Mouse (Mus musculus): ENCODE data around the gene Tfpi. TPM values are rescaled to one million over a fixed set of nuclear protein-coding genes. Genes with fewer than 3 reads are reported as not detected.
"Not testable (repeated sequence)": the region's sequence is repeated elsewhere in the genome, so short reads cannot be mapped to it uniquely, and the experiment has no call there.

Gene Tfpi
- total RNA-seq (2021), result 1 to 10 TPM; 3.1 to 3.3 TPM

DNA sequence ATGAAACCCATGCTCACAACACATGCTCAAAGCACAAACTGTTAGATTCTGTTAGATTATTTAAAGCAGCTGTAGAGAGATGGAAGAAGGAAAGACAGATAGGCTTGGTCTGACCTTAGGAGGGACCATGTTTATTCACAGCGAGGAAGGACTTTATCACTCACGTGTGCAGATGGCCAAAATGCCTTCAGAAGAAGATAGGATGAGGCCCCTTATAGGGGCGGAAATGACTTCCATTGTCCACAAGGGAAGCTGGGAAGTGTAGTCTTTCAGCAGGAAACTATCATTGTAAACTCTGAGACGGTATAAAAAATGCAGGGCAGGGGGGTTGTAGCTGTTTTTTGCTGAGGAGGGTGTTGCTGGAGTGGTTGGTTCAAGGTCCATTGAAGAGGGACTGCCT is at the start of gene Tfpi:
TSS of gene Tfpi (minus strand) at position 199 of the 400 bp plus-strand sequence.
- no peak for DNase-seq (ENCODE audit: extremely low spot score in 1 of 2, low spot score in 1 of 2)

DNA sequence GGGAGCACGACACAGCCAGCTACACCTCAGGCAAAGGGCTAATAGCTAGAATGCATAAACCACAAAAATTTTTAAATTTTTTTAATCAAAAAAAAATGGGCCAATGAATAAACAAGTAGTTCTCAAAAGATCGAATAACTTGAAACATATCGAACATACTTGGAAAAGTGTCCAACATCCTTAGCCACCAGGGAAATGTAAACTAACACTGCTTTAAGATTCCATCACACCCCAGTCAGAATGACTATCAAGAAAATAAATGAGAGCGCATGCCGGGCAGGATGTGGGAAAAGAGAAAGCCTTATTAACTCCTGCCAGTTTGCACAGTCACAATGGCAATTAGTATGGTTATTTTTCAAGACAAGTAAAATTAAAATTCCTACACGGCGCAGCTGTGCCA is 49.6 kb upstream of the Tfpi start:
- no peak for DNase-seq (ENCODE audit: extremely low spot score in 1 of 2, low spot score in 1 of 2)

DNA sequence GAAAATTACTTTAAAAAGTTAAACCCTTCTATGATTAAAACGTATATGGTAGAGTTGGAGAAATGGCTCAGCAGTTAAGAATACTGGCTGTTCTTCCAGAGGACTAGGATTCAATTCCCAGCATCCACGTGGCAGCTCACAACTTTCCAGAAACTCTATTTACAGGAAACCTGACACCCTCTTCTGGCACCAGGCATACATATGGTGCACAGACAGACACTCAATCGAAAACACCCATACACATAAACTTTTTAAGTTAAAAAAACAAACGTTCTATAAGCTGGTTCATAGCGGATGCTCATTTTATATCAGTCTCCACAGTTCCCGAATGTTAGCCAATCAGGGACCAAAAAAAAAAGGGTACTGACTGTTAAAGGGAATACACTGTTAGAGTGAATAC is 49.2 kb upstream of the Tfpi start:
- DNase-seq (ENCODE audit: extremely low spot score in 1 of 2, low spot score in 1 of 2), result no peak

DNA sequence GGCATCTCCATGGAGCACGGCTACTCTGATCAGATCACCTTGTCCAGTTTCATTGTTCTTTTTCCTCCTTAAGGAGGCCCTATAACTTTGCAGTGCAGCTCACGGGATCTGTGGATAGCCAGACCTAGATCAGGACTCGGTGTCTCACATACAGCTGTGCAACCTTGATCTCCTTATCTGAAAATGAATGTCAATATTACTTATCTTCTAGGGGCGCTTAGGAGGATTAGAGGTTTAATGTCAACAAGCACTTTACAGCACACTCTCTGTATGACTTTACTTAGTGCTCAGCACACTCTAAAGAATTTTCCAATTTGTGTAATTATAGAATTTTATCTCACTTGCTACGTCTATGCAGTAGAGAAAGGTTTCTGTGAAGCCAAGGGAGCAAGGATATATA is 48.5 kb upstream of the Tfpi start:
- no peak for DNase-seq (ENCODE audit: extremely low spot score in 1 of 2, low spot score in 1 of 2)

DNA sequence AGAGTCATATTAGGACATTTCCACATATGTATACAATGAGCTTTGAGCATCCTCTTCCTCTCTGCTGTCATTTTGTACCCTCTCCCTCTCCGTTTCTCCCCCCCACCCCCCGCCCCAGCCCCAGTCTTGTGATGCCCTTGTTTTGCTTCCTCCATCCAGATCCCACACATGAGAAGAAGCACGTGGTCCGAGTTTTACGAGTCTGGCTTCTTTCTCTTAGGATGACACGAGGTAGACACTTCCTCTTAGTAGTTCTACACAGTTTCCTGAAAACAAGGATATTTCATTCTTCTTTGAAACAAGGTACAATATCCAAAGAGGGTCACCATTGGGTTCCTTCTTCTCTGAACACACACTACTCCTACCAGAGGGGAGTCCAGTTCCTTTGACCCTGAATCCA is 47.4 kb upstream of the Tfpi start:
- DNase-seq (ENCODE audit: extremely low spot score in 1 of 2, low spot score in 1 of 2), result no peak

DNA sequence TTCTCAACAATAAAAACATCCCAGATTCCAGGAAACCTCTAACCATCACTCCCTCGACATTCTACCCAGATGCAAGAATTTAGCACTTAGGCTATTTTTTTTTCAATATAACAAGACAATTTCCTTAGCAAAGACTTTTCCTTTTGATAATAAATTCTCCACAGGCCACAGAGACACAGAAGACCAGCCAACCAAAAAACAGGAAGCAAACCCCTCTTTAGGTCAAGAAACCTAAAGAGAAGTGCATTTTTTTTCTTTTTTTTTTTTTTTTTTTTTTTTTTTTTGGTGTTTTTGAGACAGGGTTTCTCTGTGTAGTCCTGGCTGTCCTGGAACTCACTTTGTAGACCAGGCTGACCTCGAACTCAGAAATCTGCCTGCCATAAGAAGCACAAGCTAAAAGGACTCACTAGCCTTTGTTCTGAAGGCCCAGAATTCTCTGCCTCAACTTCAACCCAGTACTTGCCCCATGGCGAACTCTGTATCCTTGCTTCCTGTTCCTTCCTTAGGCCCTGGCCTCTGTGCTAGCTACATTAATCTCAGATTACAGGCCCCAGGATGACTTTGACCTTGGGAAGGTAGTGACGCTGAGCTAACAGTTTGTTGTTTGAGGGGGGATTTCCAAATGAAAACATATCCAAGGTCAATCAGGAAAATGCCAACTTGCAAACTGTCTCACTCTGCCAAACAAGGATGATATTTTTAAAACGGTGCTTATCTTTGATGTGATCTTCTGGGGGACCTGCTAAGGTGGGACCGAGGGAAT is 46.7 kb upstream of the Tfpi start:
- DNase-seq (ENCODE audit: extremely low spot score in 1 of 2, low spot score in 1 of 2), result no peak

DNA sequence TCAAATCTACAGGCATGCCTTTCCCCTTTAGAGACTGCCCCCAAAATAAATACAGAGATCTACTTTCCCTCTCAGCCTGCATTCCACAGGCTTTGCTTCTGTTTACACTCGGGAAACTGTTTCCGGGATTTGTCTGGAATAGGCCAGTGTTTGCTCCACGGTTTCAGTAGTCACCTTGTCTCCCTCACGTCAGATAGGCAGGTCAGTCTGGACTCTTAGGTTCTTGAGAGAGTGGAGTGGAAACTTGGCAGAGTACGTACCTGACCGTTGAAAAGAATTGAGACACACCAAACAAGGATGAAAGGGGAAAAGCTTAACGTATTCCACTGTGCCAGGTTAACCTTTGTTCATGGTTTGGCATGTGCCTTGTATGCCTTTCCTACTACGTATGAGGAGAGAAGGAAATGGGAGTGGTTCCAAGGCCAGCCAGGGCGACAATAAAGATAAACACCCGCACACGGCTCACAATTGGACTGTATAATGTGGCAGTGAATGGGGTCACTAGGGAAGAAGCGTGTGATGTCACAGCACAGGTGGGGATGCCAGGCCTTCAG is 43.0 kb upstream of the Tfpi start:
- no peak for DNase-seq (ENCODE audit: extremely low spot score in 1 of 2, low spot score in 1 of 2)

DNA sequence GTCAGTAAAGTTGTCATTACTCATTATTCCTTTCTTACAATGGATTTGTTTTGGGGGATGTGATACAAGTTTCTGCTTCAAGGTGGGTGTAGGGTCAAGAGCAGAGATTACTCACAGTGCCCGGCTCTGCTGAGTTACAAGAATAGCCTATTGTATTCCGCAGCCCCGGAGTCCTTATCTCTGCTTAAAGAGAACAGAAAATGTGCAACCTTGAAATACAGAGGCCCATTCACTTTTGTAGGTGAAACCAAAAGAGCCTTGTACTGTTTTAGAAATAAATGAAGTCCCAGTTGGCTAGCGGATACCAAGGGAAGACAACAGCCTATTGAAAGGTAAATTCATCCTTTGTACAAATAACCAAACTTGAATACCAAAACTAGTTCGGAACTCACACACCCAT is 42.2 kb upstream of the Tfpi start:
- no peak for DNase-seq (ENCODE audit: extremely low spot score in 1 of 2, low spot score in 1 of 2)

DNA sequence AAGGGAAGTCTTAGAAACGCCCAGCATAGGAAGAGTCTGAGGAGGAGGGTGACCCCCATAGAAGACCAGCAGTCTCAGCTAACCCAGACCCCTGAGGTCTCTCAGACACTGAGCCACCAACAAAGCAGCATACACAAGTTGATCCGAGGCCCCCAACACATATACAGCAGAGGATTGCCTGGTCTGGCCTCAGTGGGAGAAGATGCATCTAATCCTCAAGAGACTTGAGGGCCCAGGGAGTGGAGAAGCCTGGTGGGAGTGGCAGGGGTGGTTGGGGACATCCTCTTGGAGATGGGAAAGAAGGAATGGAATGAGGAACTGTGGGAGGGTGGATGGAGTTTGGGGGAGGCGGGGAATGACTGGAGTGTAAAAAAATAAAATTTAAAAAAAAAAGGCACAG is 36.7 kb upstream of the Tfpi start:
- no peak for DNase-seq (ENCODE audit: extremely low spot score in 1 of 2, low spot score in 1 of 2)

DNA sequence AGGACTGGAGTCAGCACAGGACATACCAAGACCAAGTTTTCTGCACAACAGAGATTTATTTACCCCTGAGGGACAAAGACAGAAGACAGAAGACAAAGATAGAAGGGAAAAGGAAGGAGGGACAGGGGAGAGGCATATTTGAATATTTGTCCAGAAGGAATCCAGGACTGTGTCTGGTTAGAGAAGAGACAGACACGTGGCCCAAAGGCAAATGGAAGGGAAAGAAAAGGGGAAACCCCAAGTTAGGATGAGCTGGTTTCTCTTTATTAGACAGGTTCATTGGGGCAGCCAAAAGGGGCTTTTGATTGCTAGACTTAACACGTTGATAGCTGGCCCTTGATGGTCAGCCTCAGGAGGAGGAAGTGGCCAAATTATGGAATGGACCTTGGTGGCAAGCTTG is 34.9 kb upstream of the Tfpi start:
- DNase-seq (ENCODE audit: extremely low spot score in 1 of 2, low spot score in 1 of 2), result no peak

DNA sequence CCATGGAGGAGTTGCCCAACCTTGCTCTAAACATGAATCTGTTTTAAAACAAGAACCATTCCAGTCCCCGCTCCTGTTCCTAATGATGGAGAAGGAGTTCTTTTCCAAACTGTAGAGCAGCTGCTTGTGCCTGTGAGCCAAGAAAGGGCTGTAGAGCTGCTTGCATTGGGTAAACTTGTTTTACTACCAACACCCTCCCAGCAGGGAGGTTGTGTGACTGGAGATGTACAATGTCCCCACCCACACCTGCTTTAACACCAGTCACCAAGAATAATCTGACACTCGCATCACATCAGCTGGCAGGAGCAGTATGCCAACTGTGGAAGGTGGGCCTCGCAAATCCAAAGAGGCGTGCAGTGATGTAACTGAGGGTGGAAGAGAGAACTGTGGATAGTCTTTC is 34.5 kb upstream of the Tfpi start:
- DNase-seq (ENCODE audit: extremely low spot score in 1 of 2, low spot score in 1 of 2), result no peak

DNA sequence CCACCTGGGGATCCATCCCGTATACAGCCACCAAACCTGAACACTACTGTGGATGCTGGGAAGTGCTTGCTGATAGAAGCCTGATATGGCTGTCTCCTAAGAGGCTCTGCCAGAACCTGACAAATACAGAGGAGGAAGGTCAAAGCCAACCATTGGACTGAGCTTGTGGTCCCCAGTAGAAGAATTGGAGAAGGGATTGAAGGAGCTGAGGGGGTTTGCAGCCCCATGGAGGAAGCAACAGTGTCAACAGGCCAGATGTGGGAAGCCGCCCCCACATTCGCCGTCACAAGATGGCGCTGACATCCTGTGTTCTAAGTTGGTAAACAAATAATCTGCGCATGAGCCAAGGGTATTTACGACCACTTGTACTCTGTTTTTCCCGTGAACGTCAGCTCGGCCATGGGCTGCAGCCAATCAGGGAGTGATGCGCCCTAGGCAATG is 28.4 kb upstream of the Tfpi start:
- DNase-seq (ENCODE audit: extremely low spot score in 1 of 2, low spot score in 1 of 2), result not testable (repeated sequence)

DNA sequence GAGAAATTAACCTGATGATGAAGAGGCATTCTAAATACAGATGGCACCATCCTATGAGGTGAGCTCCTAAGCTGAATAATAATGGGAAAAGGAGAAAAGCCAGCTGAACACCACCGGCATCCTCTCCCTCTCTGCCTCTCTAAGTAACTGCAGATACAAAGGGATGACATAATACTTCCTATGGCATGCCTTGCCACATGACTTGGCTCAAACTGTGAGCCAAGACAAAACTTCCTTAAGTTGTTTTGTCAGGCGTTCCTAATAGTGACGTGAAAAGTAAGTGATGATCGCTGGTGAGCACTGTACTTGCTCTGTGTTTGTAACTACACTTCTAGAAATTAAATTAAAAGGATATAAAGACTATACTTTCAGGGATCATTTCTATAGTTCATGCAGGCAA is 27.7 kb upstream of the Tfpi start:
- DNase-seq (ENCODE audit: extremely low spot score in 1 of 2, low spot score in 1 of 2), result no peak

DNA sequence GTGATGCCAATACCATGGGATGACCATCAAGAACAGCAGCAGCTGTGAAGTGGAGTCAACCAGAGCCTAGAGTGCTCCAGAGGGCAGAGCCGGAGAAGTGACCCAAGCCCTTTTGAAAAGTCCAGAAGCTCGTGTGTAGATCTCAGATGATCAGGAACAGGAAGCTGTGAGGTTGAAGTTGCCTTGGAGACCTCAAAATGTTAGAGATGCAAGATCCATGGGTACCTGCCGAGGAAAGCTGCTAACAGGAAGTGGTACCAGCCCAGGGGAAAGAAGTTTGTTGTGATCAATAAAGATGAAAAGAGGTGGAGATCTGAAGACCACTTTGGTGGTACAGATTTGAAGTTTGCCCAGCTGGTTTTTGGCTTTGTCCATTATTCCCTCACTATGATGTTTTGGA is 22.3 kb upstream of the Tfpi start:
- no peak for DNase-seq (ENCODE audit: extremely low spot score in 1 of 2, low spot score in 1 of 2)

DNA sequence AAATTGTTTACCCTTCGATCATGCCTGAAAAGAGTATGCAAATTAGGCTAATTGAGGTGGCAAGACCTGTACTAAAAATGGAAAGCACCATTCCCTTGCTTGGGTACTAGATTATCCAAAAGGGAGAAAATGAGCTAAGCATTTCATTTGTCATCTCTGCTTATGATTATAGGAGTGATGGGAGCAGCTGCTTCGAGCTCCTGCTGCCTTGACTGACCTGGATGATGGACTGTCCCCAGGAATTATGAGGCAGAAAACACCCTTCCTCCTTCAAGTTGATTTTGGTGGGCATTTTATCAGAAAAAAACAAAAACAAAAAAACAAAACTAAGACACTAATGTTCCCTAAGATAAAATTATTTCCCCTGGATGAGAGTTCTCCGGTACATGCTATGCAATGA is 18.5 kb upstream of the Tfpi start:
- no peak for DNase-seq (ENCODE audit: extremely low spot score in 1 of 2, low spot score in 1 of 2)

DNA sequence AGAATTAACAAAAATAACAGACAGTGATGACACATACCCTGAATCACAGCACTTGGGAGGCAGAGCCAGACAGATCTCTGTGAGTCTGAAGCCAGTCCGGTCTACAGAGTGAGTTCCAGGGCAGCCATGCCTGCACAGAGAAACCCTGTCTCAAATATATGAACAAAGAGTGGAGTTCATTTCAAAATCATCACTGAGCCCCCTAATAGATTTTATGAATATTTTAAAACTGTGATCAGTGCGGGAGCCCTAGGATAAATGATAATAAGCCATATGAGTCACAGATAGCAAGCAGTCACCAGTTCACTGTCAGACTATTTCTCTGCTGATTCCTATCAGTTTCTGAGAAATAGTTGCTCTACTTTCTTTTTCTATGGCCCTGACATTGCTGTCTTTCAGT is 17.1 kb upstream of the Tfpi start:
- no peak for DNase-seq (ENCODE audit: extremely low spot score in 1 of 2, low spot score in 1 of 2)

DNA sequence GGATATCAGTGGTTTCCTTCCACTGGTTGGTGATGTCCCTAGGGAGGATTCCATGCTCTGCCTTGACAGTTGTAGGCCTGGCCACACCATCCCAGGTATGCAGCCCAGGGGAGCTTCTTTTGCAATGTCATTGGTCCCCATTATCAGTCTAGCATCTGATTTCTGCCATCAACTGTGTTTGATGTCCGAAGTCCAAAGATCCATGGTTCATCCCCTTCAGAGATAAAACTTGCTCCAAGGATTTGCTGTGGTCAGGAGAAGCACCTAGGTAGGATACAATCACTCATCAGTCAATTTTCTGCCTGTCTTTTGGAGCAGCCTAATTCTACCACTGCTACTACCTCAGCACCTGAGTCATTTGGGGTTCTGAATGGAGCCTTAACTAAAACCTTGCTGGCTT is 15.1 kb upstream of the Tfpi start:
- DNase-seq (ENCODE audit: extremely low spot score in 1 of 2, low spot score in 1 of 2), result no peak

DNA sequence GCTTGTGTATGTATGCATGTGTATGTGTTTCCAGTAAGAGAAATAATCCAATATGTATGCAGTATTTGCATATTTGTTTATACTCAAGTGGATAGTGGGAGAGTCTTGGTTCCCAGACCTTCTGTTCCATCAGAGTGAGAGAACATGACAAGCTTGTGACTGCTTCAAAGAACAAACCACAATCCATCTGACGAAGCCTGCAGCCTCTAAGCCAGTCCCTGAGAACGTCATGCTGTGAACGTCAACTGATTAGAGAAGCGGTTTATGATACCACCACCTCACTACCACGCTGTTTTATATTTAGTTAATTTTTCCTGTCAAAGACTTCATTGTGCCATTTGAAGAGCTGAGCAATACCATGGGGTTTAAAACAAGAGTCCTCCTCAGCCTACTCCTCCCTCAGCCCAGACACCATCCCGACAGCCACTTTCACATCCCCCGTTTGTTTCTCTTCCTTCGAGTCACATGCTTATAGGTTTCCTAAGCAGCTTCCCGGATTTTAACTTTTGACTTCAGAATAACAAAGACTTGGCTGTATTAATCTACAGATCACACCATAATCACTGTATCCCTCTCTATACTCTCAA is 11.2 kb upstream of the Tfpi start:
- no peak for DNase-seq (ENCODE audit: extremely low spot score in 1 of 2, low spot score in 1 of 2)

DNA sequence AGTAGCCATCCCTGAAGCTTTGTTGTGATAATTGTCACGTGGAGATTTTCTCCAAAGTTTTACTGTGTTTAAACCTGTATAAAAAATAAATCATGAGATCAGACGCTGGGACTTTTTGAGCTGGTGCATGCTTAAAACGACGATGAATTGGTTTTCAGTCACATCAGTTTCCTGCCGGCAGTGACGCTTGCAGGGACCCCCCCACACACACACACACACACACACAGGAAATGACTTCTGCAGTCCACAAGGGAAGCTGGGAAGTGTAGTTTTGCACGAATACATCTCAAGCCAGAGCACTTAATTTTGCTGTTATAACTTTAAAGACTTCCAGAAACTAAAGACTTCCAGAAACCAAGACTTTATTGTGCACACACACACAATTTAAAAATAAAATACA is 5.3 kb upstream of the Tfpi start:
- DNase-seq (ENCODE audit: extremely low spot score in 1 of 2, low spot score in 1 of 2), result peak in 1 of 2 experiments; percentile 10

DNA sequence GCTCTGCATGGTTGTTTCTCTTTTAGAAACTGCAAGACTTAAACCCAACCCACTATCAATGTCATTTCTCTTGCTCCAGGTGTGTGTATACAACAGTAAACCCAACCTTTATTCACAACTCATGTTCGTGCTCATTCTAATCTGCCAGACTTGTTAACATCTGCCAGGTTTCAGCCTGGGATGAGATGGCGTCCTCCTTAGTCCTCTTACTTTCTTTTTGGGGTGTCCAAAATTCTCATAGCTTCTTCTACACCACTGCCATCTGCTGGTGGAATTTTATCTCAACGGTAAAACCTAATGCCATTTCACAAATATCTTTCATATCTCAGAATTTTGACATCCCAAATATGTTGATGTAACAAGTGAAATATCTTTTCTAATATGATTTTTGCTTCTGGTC is 2.5 kb upstream of the Tfpi start:
- DNase-seq (ENCODE audit: extremely low spot score in 1 of 2, low spot score in 1 of 2), result peak in 1 of 2 experiments; percentile 9

DNA sequence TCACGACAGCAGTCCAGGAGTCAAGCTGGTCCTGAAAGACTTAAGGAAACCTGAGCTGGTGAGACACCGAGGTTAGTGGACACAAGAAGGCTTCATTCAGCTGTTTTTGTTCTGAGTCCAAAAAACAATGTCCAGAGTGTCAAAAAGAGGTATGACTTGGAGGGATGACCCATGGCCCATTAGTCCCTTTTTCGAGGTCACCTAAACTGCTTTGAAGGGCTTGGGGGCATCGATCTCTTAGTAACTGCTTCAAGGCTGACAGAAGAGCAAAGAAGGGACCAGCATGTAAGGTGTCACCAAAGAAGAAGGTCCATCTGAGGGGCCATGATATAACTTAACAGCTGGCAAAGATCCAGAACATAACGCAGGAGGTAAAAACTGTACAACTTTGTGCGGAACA is 1.2 kb upstream of the Tfpi start:
- DNase-seq (ENCODE audit: extremely low spot score in 1 of 2, low spot score in 1 of 2), result no peak

DNA sequence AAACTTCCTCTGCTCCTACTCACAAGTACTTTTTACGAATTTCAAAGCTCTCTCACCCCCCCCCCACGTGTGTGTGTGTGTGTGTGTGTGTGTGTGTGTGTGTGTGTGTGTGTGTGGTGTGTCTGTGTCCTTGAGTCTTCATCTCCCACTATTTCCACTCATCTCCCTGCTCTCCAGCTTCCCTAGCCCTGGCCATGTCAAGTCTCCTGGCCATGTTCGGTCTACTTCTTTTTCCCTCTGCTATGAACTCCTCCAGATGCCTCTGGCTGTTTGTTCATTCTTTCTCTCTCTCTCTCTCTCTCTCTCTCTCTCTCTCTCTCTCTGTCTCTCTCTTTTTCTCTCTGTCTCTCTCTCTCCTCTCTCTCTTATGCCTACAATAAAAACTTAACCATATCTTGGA is 444 bp downstream of the Tfpi start:
- DNase-seq (ENCODE audit: extremely low spot score in 1 of 2, low spot score in 1 of 2), result no peak

Measured in layer of hippocampus, postnatal 25 days (tissue).